Mouse (Mus musculus) G1E (cell line): ENCODE measurements around the gene Cacna1c.

Experiments used
- CTCF ChIP-seq: IDR thresholded peaks from 2 replicates; pipeline ENCODE4 v1.5.1; 2012; ENCODE audit warnings: low read depth, low read length, inconsistent platforms, mixed read lengths
- GATA1 ChIP-seq: IDR thresholded peaks from 2 replicates; pipeline ENCODE4 v1.6.1; 2012; ENCODE audit warnings: borderline replicate concordance, low read length, inconsistent platforms, mixed read lengths
- TAL1 ChIP-seq: conservative IDR thresholded peaks from 2 replicates; pipeline ENCODE4 v1.6.1; 2012; ENCODE audit warnings: low read depth, low read length, inconsistent platforms, mixed read lengths

- no peak for TF ChIP-seq CTCF
- no peak for TF ChIP-seq GATA1
- no peak for TF ChIP-seq TAL1
These were observed 186.7 kb downstream of the Cacna1c start for GRCm38 (mm10) chr6:119009526-119009925.
